Mouse (Mus musculus) thymus, postnatal 10 days (tissue): Measurements from ENCODE around the gene Polr1c.

ENCODE experiments used
- DNase-seq, 2 experiments: peaks; one replicate each; pipeline ENCODE4 v3.0.0; 2021; ENCODE audit warnings: low spot score in 2 of 2

Gene Polr1c

GRCm38 (mm10) chr17:46247512-46248188 is at the start of gene Polr1c, which contains the start of gene Yipf3:
Gene Polr1c, minus strand, starts transcription at chr17:46248054.
Gene Yipf3, plus strand, starts transcription at chr17:46248080.
- DNase-seq: peak; percentile 89 to 91

- no peak for DNase-seq
These were observed 49.1 kb upstream of the Polr1c start for GRCm38 (mm10) chr17:46297028-46297363.

GRCm38 (mm10) chr17:46296601-46297000 is 48.7 kb upstream of the Polr1c start:
- no peak for DNase-seq

- no peak for DNase-seq
These were observed 39.8 kb upstream of the Polr1c start for GRCm38 (mm10) chr17:46287678-46288095.

GRCm38 (mm10) chr17:46285407-46285806 is 37.6 kb upstream of the Polr1c start:
- DNase-seq: no peak

GRCm38 (mm10) chr17:46284653-46285052 is 36.8 kb upstream of the Polr1c start:
- DNase-seq: no peak

- peak in 1 of 2 experiments; percentile 22 for DNase-seq
These were observed 36.1 kb upstream of the Polr1c start for GRCm38 (mm10) chr17:46283911-46284310.

GRCm38 (mm10) chr17:46283140-46283539 is 35.3 kb upstream of the Polr1c start:
- DNase-seq: no peak

- DNase-seq: peak; percentile 69 to 78
These were observed 34.7 kb upstream of the Polr1c start, which contains the start of gene Tjap1 for GRCm38 (mm10) chr17:46282483-46283123. Gene Tjap1, minus strand, starts transcription at chr17:46283026.

- no peak for DNase-seq
These were observed 30.3 kb upstream of the Polr1c start for GRCm38 (mm10) chr17:46278011-46278765.

- no peak for DNase-seq
These were observed 29.7 kb upstream of the Polr1c start for GRCm38 (mm10) chr17:46277586-46277985.

- no peak for DNase-seq
These were observed 27.7 kb upstream of the Polr1c start for GRCm38 (mm10) chr17:46275506-46275905.

GRCm38 (mm10) chr17:46275034-46275433 is 27.2 kb upstream of the Polr1c start:
- no peak for DNase-seq

GRCm38 (mm10) chr17:46274465-46274864 is 26.6 kb upstream of the Polr1c start:
- no peak for DNase-seq

GRCm38 (mm10) chr17:46273803-46274236 is 26.0 kb upstream of the Polr1c start:
- no peak for DNase-seq

GRCm38 (mm10) chr17:46272675-46273074 is 24.8 kb upstream of the Polr1c start:
- no peak for DNase-seq

GRCm38 (mm10) chr17:46272058-46272457 is 24.2 kb upstream of the Polr1c start:
- no peak for DNase-seq

- DNase-seq: no peak
These were observed 22.1 kb upstream of the Polr1c start for GRCm38 (mm10) chr17:46269771-46270534.

- DNase-seq: no peak
These were observed 20.3 kb upstream of the Polr1c start for GRCm38 (mm10) chr17:46268026-46268720.

GRCm38 (mm10) chr17:46267511-46267910 is 19.7 kb upstream of the Polr1c start:
- no peak for DNase-seq

GRCm38 (mm10) chr17:46266986-46267385 is 19.1 kb upstream of the Polr1c start:
- no peak for DNase-seq
